Mouse (Mus musculus) heart, embryonic 14.5 days (tissue): ENCODE data around the gene Pcsk5. TPM values are rescaled to one million over a fixed set of nuclear protein-coding genes. Genes with fewer than 3 reads are reported as not detected.

ENCODE experiments used
- ATAC-seq: fragments of 200-750 bp; cut with Nextera tagmentation; 2 replicates; pipeline ENCODE4 v1.8.0; 2017; ENCODE audit warnings: low read depth, moderate TSS enrichment; ENCODE audit not compliant: insufficient number of reproducible peaks, insufficient read depth, low FRiP score
- H3K27ac ChIP-seq, 2 experiments: fragments of 200-500 bp in 1 of 2; fragments of 300-500 bp in 1 of 2; sonication (generic) in 1 of 2; replicated peaks in 1 of 2; 2 replicates each; pipeline ENCODE4 v1.5.1; 2012 to 2014; ENCODE audit warnings: low read depth in 2 of 2, low read length in 2 of 2, control low read depth in 1 of 2, mild to moderate bottlenecking in 1 of 2, mixed read lengths in 1 of 2; ENCODE audit not compliant: control insufficient read depth in 1 of 2, insufficient read depth in 1 of 2
- H3K27me3 ChIP-seq: fragments of 300-500 bp; sonication (generic); 2 replicates; pipeline ENCODE4 v1.6.1; 2014; ENCODE audit warnings: mild to moderate bottlenecking, low read length, control low read depth; ENCODE audit not compliant: control insufficient read depth, insufficient read depth
- H3K36me3 ChIP-seq: fragments of 300-500 bp; sonication (generic); 2 replicates; pipeline ENCODE4 v1.6.1; 2014; ENCODE audit warnings: mild to moderate bottlenecking, control low read depth, low read length, mixed read lengths; ENCODE audit not compliant: control insufficient read depth, insufficient read depth
- H3K4me1 ChIP-seq, 2 experiments: fragments of 200-500 bp in 1 of 2; fragments of 300-500 bp in 1 of 2; sonication (generic) in 1 of 2; 2 replicates each; pipeline ENCODE4 v1.6.1; 2012 to 2014; ENCODE audit warnings: low read length in 2 of 2, control low read depth in 1 of 2, mixed read lengths in 1 of 2; ENCODE audit not compliant: control insufficient read depth in 2 of 2, insufficient read depth in 2 of 2
- H3K4me2 ChIP-seq: fragments of 300-500 bp; sonication (generic); 2 replicates; pipeline ENCODE4 v1.6.1; 2014; ENCODE audit warnings: mild to moderate bottlenecking, low read length
- H3K4me3 ChIP-seq, 2 experiments: fragments of 200-500 bp in 1 of 2; fragments of 300-500 bp in 1 of 2; sonication (generic) in 1 of 2; 2 replicates each; pipeline ENCODE4 v1.5.1; 2012 to 2014; ENCODE audit warnings: low read length in 2 of 2, mild to moderate bottlenecking in 2 of 2, control low read depth in 1 of 2, low read depth in 1 of 2, moderate library complexity in 1 of 2; ENCODE audit not compliant: control insufficient read depth in 1 of 2, insufficient read depth in 1 of 2
- H3K9ac ChIP-seq: fragments of 300-500 bp; sonication (generic); 2 replicates; pipeline ENCODE4 v1.6.1; 2014; ENCODE audit warnings: mild to moderate bottlenecking, low read length
- H3K9me3 ChIP-seq: fragments of 300-500 bp; sonication (generic); 2 replicates; pipeline ENCODE4 v1.6.1; 2016; ENCODE audit warnings: low read length, control low read depth; ENCODE audit not compliant: control insufficient read depth
- WGBS: fragments of 180-500 bp; shearing (Covaris S2); extraction: QIAGEN DNeasy Blood & Tissue Kit; methylation state at CpG from one replicate; pipeline ENCODE4 v1.1.7; 2014; 5-methylcytosine and 5-hydroxymethylcytosine counted together
- polyA plus RNA-seq: library from polyadenylated mRNA; unstranded; fragments of >200 nt; fragmentation: Nextera tagmentation; extraction: Ambion mirVana; gene quantifications from 2 replicates; pipeline ENCODE4 v1.2.1, GENCODE M21; 2014

Gene Pcsk5
- polyA plus RNA-seq, 1 experiment from 2014 or later = 14.7 TPM

GRCm38 (mm10) chr19:17386424-17386823 is 451.0 kb downstream of the Pcsk5 start:
- Histone ChIP-seq H3K27ac (no peak overlapping the region), H3K4me2 (no peak overlapping the region), H3K9me3 (no peaks in the 10 kb centered on the region), H3K4me1 (no peaks in the 10 kb centered on the region), H3K9ac (no peak overlapping the region), H3K27me3 (no peaks in the 10 kb centered on the region), H3K36me3 (no peaks in the 10 kb centered on the region), H3K4me3 (no peak overlapping the region)
- ATAC-seq = no peak
- WGBS = 80% methylated on average over 6 of the region's 6 CpGs

- Histone ChIP-seq H3K4me3 (no peak overlapping the region), H3K36me3 (no peaks in the 10 kb centered on the region), H3K4me1 (no peaks in the 10 kb centered on the region; a peak in 1 of 4 replicates), H3K9ac (no peak overlapping the region), H3K4me2 (no peak overlapping the region), H3K27me3 (no peaks in the 10 kb centered on the region), H3K9me3 (no peaks in the 10 kb centered on the region), H3K27ac (no peak overlapping the region)
- 43% methylated on average over 1 of the region's 1 CpGs for whole genome bisulfite sequencing
- ATAC-seq = no peak
Measured at GRCm38 (mm10) chr19:17385426-17385825, 452.0 kb downstream of the Pcsk5 start.

- no peak overlapping the region for H3K4me2 ChIP-seq
- no peaks in the 10 kb centered on the region for H3K9me3 ChIP-seq
- H3K27ac ChIP-seq = no peak overlapping the region
- no peaks in the 10 kb centered on the region; a peak in 1 of 4 replicates for H3K4me1 ChIP-seq
- H3K36me3 ChIP-seq = no peaks in the 10 kb centered on the region
- no peak for ATAC-seq
- H3K4me3 ChIP-seq = no peak overlapping the region
- H3K9ac ChIP-seq = no peak overlapping the region
- WGBS = 83% methylated on average over 4 of the region's 4 CpGs
- H3K27me3 ChIP-seq = no peaks in the 10 kb centered on the region
Measured at GRCm38 (mm10) chr19:17385022-17385421, 452.4 kb downstream of the Pcsk5 start.

GRCm38 (mm10) chr19:17382807-17383397 is 454.5 kb downstream of the Pcsk5 start:
- Histone ChIP-seq H3K27ac (no peak overlapping the region), H3K4me2 (no peak overlapping the region), H3K4me1 (no peaks in the 10 kb centered on the region; a peak in 1 of 4 replicates), H3K36me3 (no peaks in the 10 kb centered on the region), H3K4me3 (no peak overlapping the region), H3K27me3 (no peaks in the 10 kb centered on the region), H3K9me3 (no peaks in the 10 kb centered on the region), H3K9ac (no peak overlapping the region)
- WGBS = 64% methylated on average over 6 of the region's 6 CpGs
- ATAC-seq = no peak
